Mouse (Mus musculus) urinary bladder, postnatal 10 days (tissue): ENCODE measurements around the gene Rcan1.
"Not testable (repeated sequence)": the region's sequence is repeated elsewhere in the genome, so short reads cannot be mapped to it uniquely, and the experiment has no call there.

Experiments used
- DNase-seq: peaks from one replicate; pipeline ENCODE4 v3.0.0; 2022; ENCODE audit warnings: low spot score

Rcan1 gene

DNA sequence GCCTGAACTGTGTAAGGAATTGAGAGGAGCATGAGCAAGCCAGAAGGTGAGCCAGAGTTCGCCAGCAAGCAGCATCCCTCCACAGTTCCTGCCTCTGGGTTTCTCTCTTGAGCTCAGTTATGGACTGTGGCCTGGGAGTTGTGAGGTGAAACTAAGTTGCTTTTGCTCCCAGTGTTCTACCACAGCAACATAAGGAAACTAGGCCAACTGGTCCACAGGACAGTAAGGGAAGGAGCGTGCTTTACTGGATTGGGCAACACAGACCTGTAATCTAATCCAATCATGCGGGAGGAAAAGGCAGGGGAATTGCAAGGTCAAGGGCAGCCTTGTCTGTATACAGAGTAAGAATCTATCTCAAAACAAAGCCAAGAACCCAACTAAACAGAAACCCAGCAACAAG is 37.5 kb downstream of the Rcan1 start:
- no peak for DNase-seq

DNA sequence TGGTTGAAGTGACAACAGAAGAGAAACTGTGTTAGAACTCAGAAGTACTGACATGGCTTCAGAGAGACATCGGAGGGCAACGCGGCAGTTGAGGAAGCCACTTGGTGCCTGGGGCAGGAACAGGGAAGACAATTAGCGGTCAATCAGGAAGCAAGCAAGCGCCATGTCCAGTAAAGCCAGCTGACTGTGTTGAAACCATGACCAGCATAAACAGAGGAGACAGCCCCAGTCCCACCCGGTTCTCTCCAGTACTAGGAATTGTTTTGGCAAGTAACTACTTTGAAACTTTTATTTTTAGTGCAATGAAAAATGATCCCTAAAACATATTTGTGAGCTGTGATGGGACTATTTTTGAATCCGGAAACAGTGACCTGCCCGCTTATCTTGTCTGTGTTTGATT is 39.9 kb downstream of the Rcan1 start:
- DNase-seq: no peak

DNA sequence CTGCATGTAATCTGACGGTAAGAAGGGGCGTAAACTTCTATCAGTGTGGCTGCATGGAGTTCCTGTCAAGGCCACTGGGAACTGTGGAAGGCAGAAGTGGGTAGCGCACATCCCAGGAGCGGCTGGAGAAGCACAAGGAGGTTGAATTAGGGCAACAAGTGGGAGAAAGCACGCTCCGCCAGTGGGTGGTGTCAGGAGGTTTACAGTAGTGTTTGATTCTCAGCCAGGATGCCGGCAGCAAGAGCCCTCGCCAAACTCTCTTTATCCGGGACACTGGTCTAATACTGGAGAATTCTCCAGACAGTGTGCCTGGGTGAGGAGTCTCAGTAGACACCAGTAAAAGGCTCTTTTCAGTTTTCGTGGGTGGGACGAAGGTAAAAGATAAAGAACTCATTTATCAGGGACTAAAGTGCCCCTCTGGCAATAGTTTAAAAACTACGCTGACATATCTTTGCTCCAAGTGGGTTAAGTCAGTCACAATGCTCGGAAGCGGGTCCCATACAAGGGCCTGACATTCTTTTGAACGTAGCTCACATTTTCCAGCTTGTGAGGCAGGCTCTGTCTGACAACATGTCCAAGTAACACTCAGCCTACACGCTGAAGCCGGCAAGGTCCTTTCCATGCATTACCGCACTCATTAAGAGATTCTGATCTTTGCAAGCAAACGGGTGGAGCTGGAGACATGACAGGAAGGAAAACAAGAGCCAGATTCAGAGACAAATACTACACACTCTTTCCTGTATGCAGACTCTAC is 42.3 kb downstream of the Rcan1 start:
- no peak for DNase-seq

DNA sequence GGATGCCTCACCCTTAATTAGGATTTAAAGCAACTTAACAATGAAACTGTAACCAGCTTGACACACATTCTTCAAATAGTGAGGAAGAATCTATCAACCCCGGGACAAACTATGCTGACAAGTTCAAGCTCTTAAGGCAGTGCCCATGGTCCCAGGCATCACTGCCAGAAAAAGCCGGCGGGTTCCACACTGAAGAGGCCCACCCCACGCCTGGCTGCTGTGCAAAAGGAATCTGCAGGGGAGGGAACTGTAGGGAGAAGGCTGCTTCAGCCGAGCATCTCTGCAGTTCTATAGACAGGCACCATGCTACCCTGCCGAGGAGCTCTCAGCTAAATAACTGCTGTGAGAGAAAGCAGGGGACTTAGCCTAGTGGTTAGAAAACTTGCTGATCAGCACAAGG is 44.0 kb downstream of the Rcan1 start:
- no peak for DNase-seq

DNA sequence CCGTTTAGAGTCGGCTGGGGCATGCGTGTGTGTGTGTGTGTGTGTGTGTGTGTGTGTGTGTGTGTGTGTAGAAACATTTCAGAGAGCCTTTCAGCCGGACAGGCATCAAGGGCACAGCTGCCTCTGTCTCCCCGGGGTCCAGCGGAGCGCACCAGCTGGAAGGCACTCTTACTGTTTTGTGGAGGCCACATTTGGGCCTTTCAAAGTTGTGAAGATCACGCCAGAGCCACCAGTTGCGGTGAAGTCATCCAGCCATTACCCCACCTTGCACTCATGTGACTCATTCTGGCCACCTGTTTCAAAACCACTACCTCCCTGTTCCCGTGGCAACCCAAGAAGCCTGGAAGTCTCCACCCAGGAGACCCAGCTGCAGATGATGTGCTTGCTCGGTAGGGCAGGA is 44.8 kb downstream of the Rcan1 start:
- DNase-seq: no peak

DNA sequence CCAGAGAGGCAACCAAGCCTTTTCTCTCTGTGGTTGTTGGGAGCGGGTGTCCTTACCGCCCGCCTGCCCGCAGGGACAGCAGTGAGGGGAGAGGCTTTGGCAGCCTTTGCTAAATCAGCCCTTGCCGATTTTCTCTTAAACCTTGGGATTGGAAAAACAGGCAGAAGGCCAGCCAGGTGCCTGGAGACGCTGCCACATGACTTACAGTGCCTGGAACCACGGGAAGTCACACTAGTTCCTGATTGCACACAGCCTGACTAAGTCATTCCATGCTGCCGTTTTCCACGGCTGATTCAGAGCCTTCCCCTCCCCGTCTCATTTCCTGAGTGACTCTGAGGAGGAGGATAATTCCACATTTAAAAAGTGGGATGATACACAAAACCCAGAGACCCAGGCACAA is 47.3 kb downstream of the Rcan1 start:
- no peak for DNase-seq

DNA sequence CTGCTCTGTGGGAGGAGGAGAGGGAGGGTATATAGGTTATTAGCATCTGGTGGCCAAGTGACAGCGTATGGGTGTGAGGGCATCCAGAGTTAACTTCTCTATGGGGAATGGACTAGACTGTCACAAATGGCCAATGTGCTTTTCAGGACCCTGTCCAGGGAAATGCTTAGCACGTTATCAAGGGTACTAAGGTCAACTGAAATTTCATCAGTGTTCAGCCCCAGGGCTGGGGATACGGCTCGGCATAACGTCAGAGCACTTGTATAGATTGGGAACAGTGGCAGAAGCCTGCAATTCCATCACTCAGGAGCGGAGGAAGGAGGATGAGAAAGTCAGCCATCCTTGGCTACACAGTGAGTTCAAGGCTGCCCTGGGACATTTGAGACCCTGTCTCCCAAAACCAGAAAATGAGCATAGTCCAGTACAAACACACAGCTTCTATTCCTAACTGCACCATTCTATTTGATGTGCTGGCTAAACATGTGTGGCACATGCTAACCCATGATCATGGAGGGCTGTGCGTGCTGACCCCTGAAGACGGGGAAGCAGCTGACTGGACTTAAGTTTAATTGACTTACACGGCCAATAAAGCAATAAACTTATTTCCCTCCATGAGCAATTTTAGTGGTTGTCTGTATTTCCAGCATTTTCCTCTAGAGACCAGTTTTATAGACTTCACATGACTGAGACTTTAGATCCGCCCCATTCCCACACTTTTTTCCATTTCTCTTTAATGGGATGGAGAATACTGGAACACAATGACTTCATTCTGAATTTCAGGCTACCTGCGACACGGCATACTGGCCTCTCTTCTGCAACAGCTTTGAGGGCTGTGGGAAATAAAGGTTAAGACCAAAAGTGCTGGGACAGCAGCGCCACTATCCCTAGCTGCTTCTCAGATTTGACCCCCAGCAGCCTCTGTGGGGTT is 48.0 kb downstream of the Rcan1 start:
- no peak for DNase-seq

DNA sequence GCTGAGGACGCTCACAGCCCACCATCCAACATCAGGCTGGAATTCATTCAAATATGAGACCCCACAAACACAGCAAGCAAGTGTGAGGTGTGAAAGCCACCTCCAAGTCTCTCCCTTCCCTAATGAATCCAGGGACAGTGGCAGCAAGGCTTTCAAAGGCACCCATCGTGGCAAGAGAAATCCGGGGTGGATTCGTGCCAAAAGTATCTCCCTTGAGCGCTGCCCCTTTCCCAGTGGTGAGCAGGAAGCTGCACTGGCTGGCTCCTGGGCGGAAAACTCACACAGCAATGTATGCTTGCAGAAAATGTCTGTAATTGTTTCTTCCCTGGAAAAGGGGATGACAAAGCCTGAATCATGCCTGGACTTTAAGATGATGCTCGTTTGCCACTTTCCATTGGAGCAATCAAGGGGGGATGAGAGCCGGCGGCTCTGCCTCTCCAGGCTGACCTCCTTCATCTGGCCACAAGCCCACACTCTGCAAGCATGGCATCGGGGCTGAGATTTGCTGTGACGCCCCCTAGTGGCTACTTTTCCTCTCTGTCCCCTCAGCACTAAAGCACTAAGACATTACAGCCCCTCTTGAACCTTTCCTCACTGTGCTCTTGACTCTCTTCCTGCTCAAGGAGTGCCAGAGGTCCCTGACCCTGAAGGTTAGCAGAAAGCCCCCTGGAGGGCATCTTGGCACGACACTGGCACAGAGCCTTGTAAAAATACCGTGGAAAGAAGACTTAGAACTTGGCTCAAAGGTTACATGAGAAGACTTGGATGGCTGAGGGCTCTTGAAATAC is 49.3 kb downstream of the Rcan1 start:
- no peak for DNase-seq

DNA sequence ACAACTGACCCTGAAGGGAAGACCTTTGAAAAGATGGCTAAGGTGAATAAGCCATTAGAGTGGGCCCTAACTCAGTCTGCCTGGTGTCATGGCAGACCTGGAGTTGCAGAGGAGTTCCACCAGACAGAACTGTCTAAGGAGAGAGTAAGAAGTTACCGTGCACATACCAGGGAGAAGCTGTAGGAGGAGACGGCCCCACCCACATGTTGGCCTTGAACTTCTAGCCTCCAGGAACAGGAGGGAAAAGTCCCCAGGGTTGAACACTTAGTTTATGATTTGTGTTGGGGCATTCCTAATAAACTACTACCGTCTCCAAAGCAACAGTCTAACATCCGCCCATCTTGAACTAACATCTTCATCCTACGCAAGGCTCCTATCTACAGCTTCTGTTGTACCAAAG is 50.0 kb downstream of the Rcan1 start:
- DNase-seq: no peak

DNA sequence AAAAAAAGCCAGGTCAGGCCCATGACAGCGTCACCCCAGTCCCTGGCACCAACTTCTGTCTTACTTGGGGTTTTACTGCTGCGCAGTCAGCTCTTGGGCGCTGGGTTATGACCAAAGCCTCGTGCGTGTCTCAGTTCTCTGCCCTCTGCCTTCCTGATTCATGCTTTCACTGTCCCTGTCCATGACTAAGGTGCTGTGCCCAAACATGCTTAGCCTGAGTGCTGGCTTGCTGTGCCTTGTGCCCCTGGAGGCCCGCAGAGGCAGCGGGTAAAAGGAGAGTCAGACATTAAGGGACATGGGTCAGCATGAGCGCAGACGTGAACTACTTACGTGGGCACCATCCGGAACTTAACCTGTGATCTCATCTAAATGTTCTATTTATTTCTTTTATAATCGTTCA is 51.6 kb downstream of the Rcan1 start:
- no peak for DNase-seq

DNA sequence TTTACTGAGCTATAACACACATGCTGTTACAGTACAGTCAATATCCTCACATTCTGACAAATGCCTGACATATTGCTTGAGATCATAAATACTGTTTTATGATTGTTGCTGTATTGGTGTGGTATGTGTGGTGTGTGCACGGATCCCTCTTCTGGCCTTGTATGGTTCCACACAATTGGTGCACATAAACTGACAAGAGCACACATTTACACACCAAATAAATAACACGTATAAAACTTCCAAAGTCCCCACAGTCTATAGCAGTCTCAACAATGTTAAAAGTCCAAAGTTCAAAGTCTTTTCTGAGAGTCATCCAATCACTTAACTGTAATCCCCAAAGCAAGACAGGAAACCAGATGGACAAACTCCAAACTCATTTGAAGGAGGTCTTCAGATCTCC is 53.4 kb downstream of the Rcan1 start:
- no peak for DNase-seq

DNA sequence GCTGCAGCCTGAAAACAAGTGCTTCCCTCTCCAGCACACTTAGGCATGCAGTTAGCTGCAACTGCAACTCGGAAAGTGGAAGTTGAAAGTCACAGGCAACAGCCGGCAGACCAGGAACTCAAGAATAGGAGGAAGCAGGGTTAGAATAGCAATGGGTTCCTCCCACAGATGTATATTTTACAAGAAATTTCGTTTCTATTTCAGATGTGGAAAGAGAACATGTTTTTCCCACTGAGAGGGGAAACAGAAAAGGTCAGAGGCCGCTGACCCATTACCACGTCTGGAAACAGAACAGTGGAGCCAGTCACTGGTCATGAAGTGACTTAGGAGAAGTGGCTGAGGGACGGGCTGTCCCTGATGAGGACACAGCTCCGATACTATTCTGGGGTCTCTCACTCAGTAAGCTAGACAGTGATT is 55.0 kb downstream of the Rcan1 start:
- no peak for DNase-seq

DNA sequence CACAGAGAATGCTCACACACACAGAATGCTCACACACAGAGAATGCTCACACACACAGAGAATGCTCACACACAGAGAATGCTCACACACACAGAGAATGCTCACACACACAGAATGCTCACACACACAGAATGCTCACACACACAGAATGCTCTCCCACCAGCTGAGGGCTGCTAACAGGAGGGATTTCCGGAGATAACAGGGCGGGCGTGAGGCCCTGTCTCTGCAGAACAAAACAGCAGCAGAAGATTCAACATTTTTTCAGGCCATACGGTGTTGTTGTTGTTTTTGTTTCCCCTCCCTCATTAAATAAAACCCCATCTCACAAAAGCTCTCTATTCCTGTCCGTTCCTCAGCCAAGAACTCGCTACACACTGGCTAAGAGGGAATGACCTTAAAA is 55.6 kb downstream of the Rcan1 start:
- DNase-seq: not testable (repeated sequence)

DNA sequence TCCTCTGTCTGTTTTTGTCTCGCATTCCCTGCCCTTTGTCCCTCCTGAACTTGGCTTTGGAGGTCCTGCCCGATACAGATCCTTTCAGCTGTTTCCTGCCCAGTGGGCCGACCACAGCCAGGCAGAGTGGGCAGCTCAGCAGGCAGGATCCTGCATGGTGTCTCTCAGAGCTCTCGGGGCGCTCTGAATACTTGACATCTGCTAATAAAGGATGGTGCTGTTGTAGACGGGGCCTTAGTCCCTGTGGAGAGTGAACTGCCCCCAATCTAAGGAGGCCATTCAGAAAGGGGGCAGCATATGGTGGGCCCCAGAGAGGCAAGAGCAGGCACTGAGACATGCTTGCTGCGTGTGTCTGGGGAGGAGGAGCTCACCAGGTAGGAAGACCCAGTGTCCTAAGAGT is 57.8 kb downstream of the Rcan1 start:
- no peak for DNase-seq

DNA sequence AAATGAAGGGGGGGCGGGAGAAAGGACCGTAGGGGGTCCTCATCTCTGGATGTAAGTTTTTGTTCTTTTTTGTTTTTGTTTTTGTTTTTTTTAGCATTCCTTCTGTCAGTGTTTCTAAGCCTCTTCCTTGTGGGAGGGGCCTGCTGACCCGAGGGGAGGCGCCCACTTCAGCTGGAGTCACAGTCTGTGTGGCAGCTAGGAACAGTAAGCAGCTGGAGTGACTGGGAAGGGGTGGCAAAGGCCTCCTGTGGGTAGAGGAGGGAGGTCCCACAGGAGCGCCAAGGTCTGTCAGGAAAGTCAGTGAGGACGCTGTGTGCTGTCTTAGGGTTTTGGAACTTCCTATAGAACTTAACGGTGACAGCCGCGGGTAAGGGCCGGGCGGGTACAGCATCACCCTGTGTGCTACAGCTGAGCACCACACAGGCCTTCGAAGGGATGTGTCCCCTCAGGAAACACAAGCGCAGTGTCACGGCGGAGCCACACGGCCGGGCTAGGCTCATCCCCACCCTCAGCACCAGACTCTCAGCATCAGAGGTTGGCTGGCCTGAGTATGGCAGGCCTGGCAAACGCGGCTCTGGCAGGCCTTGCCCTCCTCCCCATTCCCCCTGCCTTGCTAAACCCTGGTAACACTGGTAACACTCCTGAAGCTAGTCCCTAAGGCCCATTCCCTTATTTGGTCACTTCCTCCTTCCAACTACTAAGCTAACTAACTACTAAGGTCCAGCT is 58.5 kb downstream of the Rcan1 start:
- no peak for DNase-seq

DNA sequence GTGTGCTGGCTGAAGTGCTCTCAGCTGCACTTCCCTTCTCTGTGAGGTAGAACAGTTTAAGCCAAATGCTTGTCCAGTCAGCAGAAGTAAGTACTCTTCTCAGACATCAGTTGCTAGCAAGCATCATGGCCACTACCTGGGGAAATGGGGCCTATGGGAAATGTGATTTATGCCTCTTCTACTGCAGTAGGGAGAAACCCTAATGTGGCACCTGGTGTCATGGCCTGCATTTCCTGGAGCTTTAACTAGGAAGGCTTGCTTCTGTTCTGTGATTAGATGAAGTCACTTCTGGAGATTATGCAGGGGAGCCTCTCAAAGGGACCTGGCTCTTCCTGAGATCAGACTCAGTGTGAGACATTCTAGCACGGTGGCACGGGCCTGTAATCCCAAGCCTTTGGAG is 60.3 kb downstream of the Rcan1 start:
- DNase-seq: no peak

DNA sequence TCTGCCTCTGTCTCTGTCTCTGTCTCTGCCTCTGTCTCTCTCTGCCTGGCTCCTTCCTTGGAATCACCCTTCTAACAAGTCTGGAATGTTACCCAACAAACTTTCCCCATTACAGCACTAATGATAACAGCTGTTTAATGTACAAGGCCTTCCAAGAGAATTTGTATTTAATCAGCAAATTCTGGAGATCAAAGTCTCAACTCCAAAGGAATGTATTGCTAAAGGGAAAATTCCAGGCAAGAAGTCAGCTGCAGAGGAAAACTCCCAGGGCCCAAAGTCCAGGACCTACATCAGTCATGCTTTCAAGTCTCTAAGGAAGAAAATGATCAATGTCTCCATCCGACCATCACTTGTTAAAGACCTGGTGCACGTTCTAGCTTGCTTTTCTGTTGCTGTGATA is 62.8 kb downstream of the Rcan1 start:
- no peak for DNase-seq

DNA sequence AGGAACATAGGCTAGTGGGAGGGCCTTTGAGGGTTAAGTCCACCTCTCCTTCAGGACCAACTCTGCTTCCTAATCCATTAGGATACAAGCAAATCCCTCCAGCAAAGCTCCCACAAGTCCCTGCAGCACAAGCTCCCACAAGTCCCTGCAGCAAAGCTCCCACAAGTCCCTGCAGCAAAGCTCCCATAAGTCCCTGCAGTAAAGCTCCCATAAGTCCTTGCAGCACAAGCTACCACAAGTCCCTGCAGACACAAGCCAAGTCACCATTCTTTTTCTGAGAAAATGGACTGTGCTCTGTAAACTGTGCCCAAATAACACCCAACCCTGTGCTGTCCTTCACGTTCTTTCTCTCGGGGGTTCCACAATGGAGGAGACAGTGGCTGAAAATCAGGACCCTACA is 66.5 kb downstream of the Rcan1 start:
- no peak for DNase-seq

DNA sequence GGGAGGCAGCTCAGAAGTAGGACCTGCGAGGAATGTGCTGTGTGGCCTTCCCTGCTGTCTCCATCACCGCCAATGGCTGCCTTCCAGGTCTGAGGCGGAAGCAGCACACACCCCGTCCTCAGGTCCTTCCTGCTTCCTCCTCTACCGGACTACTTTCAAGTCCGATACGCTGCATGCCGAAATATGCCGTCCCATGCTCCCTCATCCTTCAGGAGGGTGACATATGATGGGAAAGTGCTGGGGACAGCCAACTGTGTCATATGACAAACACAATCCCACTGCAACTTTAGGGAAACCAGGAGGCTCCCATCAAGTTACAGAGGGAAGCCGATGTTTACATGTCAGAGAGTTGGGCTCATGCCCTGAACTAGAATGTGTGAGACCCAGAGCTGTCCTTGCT is 67.6 kb downstream of the Rcan1 start:
- DNase-seq: no peak

DNA sequence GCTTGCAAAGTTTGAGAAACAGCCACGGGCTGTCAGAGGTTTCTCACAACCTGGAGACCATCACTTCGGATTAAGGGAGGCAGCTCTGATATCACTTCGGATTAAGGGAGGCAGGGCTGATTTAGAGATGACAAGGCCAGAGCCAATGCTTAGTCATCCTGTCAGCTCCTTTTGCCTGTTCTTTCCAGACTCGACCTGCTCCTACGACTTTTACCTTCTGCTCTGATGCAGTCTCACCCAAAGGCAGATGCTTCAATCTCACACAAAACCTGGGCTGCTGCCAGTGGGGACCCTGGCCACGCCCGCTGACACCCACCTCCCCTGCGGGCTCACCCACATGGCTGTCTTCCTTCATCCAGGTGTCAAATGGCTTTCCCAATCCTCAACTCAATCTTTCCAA is 68.5 kb downstream of the Rcan1 start:
- DNase-seq: no peak

DNA sequence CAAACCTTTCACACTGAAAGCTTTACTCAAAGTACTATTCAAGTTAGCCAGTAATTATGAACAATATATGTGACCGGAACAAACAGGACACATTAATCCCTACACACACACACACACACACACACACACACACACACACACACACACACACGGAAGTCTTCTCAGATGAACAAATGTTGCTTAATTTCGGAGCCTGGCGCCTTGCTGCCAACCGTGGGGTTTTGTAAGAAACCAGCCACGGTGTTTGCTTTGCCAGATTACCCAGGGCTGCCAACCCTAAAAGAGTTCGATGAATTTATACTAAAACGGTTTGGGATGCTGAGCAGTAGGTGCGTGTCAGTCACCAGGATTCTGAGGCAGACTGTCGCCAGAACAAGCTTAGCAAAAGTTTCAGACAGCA is 69.5 kb downstream of the Rcan1 start:
- DNase-seq: no peak
